Mouse (Mus musculus) monocyte, adult 5-6 weeks (primary cell): ENCODE results near the gene Slc9a3r2. TPM values are rescaled to one million over a fixed set of nuclear protein-coding genes. Genes with fewer than 3 reads are reported as not detected.

Source experiments
- ATAC-seq: fragments of 153-309, 156-312 bp; replicated peaks from 2 replicates; pipeline ENCODE4 v1.8.0; 2017; ENCODE audit warnings: mild to moderate bottlenecking; ENCODE audit not compliant: low TSS enrichment, insufficient number of reproducible peaks, severe bottlenecking, poor library complexity, low FRiP score
- total RNA-seq: library from RNA; stranded (forward); fragments of 200-1000, 200-491, 200-594 nt; gene quantifications from 3 replicates; pipeline ENCODE4 v1.2.3, GENCODE M21; 2017

Gene Slc9a3r2
- 0.48 to 0.78 TPM in 2 of 3 replicates, not detected in the other for total RNA-seq

DNA sequence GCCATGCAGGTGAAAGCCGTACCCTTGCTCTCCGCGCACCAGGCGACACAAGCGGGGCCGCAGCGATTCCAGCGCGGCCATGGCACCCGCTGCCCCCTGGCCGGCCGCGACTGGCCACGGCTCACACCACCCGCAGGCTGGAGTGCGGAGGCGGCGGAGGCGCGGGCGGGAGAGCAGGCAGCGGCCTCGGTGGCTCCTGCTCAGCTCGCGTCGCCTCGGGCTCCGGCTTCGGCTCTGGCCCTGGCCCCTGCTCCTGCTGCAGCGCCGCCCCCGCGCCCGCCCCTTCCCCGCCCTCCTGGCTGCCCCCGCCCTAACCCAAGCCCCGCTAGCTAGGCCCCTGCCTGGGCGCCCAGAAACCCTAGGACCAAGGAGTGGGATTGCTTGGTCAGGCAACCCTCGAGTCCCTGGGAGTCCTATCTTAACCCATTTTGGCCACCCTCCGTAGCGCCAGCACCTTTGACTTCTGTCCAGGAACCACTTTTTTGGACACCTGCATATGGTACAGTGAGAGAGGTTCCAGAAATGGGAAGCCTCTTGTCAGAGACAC lies at the start of gene Slc9a3r2:
Gene Slc9a3r2 (minus strand): TSS at position 258 of the 547 bp plus-strand sequence.
- no peak for ATAC-seq

DNA sequence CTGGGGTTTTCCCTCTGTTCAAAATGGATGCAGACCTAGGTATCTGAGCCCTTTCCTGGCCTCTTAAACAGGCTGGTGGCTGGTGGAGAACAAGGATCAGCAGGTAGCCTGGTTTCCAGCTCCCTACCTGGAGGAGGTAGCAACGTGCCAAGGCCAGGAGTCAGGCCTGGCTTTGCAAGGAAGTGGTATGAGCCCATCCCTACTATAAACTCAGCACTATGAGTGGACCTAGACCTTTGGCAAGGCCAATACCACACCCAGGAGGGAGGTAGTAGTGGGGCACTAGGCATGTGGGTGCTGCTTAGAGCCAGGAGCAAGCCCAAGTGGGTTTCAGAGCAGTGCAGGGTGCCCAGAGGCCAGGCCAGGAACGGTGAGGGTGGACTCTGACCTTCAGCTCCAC lies 49.3 kb upstream of the Slc9a3r2 start:
- ATAC-seq: no peak

DNA sequence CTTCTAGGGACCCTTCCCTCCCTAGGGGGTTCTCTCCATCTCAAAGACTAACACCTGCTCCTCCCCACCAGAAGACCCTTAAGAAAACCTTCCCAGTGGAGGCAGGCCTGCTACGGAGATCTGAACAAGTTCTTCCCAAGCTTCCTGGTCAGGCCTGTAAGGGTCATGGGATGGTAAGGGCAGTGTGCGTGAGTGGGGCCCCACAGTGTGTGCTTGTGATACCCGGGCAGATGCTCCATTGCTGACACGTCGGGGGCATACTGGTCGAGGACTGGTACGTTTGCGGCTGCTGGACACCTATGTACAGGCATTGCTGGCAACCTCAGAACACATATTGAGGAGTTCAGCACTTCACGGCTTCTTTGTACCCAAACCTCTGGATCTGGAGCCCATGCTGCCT lies 48.6 kb upstream of the Slc9a3r2 start:
- no peak for ATAC-seq

GRCm38 (mm10) chr17:24697985-24698384 lies 47.9 kb upstream of the Slc9a3r2 start:
- no peak for ATAC-seq

DNA sequence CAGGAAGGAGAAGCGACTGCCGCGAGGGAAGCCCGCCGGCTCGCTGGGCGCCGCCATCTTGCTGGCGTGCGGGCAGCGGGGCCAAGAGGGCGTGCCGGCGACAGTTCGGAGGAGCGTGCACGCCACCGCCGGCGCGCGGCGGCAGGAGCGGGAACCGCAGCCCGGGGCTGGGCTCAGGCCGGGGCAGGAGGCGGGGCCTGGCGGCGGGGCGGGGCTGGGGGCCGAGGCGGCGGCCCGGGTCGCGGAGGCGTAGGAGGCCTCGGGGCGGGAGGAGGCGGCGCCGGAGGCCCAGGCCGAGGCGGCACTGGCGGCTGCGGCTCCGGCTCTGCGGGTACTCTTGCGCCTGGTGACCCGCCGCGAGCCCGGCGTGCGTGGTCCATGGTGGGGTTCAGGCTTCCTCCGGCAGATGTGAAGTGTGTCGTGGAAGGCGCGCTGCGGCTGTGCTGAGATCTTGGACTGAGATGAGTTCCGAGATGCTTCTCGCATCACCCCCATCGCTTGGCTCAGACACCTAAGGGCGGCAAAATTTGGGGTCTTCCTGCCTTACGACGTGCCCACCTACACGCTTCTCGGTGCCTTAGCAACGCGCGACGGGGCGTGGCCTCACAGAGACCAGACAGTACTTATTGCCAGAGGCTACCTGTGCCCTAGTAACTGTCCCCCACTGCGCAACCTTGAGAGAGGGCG lies 46.0 kb upstream of the Slc9a3r2 start, which contains the start of the genes Gfer and Noxo1:
Gene Gfer (minus strand): TSS at position 146 of the 687 bp plus-strand sequence.
Gene Noxo1 (plus strand): TSS at position 224 of the 687 bp plus-strand sequence.
- peak; percentile 41 for ATAC-seq

DNA sequence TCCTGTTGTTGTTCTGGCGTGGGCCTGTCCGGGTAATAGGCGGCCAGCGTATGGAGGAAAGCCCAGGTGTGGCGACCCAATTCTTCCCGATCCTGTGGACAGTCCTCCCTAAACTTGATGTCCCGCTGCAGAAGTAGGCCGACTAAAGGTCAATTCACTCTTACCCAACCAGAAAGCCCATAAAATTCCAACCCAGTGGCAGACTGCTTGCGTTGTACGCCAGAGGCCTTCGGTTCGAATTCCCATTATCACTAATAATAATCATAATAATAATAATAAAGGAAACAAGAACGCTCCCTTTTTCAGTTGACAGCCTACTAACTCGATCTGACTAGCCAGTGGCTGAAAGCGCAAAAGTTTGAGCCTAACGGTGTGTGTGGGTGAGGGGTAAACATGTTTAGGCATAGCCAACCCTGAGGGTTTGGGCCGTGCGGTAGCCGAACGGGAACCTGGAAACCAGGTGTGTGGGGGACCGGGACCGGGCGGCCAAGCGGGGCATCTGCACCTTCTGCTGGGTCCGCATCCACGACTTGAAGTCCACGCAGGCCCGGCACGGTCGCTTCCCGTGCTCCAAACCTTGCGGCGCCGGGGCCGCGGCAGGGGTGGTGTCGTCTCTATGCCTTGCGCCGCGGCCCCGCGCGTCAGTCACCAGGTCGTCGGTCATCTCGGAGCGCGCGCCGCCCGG lies 45.3 kb upstream of the Slc9a3r2 start:
- ATAC-seq: no peak

DNA sequence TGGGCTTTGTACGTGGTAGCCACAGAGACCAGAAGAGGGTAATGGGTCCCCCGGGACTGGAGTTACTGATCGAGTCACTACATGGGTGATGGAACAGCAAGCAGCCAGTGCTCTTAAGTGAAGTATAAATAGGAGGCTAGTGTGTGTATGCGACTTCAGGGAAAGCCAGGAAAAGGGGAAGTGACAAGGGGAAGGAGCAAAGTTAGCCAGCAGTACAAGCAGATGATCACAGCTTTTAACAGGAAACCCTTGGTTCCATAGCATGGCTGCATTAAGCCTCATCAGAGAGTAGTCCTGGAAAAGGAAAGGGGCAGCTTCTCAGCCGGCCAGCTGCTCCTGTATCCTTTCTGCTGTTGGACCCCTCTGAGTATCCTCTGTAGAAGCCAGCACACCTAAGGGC lies 42.3 kb upstream of the Slc9a3r2 start:
- ATAC-seq: no peak

DNA sequence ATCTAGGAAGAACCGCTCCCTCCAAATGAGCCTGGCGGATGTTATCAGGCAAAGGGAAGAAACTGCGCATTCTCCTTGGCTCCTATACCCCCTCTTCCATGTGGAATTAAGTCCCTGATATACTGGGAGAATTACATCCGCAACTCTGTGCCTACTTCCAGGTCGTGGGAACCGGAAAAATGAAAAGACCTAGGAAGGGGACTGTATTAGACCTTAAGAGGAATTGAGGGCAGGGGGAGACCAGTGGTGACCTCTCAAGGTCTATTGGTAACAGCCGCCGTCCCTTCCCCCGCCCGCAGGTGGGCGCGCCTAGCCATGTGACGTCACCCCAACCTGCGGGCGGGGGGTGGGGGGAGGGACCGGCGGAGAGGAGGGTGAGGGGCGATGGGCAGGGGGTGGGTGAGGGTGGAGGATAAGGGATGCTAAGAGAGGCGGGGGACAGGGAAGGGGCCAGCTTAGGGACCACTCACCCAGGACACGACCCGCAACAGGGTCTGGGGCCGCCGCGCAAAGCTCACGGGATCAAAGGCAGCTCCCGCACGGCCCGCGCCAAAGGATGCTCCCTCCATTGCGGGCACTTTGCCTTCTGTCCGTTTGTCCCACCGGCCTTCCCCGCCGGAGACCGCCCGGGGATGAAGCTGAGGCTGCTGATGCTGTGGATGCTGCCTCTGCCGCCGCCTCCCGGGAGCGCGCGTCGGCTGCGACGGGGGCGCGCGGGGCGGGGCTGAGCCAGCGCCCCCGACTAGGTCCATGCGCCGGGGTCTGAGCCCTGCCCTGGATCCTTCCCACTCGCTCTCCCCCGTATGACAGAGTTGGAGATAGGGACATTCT lies 39.3 kb upstream of the Slc9a3r2 start, which contains the start of gene Syngr3:
Gene Syngr3 (minus strand): TSS at position 705 of the 831 bp plus-strand sequence.
- no peak for ATAC-seq

DNA sequence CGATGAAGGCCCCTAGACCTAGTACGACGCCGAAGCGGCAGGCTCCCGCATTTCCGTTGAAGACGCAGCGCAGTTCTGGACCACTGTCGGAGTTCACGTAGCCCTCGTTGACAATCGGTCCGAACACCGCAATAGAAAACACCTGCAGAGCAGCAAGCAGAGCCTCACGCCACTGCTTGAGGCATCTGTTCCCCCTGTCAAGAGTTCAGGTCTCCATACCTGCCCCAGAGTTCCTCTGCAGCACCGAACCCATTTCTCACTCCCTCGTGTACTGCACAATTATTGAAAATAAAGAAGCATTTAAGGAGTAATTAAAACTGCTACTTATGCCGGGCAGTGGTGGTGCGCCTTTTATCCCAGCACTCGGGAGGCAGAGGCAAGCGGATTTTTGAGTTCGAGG lies 37.5 kb upstream of the Slc9a3r2 start:
- no peak for ATAC-seq

DNA sequence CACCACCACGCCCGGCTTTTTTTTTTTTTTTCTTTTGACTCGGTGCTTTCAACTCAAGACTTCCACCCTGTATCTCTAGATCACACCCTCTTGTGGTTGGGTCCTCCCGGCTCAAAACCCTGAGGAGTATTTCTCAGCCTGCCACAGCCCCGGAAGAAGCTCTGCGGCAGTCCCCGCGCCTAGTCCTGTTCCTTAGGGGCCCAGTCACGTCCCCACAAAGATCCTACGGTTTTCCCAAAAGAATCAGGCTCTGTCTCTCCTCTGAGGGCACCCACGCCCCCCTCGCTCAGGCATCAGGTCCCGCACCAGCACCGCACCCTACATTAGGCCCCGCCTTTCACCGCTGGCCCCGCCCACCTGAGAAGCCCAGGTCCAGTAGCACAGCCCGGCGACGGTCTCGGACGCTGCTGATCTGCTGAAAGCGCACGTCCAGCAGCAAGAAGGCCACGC lies 37.0 kb upstream of the Slc9a3r2 start:
- peak; percentile 57; the same call in 1 of the 2 replicates for ATAC-seq

DNA sequence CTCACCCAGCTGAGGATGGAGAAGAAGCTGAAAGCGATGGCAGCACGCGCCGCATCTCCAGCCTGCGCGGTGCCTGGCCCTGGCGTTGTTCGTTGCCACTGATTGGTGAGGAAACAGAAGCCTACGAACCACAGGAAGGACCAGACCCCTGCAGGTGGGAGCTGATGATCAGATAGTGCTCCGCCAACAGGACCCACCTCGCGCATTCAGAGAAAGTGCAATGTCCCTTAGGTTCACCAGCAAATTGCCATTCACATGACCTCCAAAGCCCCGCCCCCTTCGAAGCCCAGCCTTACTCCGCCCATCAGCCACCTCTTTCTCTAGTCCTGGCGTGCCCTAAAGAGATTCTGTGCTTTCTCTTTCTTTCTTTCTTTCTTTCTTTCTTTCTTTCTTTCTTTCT lies 36.4 kb upstream of the Slc9a3r2 start:
- peak; percentile 58; the same call in 1 of the 2 replicates for ATAC-seq

- no peak for ATAC-seq
Observed at GRCm38 (mm10) chr17:24677500-24678080, 27.5 kb upstream of the Slc9a3r2 start.

GRCm38 (mm10) chr17:24676877-24677276 lies 26.8 kb upstream of the Slc9a3r2 start:
- ATAC-seq: no peak

GRCm38 (mm10) chr17:24676187-24676586 lies 26.1 kb upstream of the Slc9a3r2 start:
- peak; percentile 69; the same call in 1 of the 2 replicates for ATAC-seq

GRCm38 (mm10) chr17:24674277-24674676 lies 24.1 kb upstream of the Slc9a3r2 start:
- no peak for ATAC-seq

GRCm38 (mm10) chr17:24672141-24672540 lies 22.0 kb upstream of the Slc9a3r2 start:
- no peak for ATAC-seq

GRCm38 (mm10) chr17:24671346-24671745 lies 21.2 kb upstream of the Slc9a3r2 start:
- no peak for ATAC-seq

DNA sequence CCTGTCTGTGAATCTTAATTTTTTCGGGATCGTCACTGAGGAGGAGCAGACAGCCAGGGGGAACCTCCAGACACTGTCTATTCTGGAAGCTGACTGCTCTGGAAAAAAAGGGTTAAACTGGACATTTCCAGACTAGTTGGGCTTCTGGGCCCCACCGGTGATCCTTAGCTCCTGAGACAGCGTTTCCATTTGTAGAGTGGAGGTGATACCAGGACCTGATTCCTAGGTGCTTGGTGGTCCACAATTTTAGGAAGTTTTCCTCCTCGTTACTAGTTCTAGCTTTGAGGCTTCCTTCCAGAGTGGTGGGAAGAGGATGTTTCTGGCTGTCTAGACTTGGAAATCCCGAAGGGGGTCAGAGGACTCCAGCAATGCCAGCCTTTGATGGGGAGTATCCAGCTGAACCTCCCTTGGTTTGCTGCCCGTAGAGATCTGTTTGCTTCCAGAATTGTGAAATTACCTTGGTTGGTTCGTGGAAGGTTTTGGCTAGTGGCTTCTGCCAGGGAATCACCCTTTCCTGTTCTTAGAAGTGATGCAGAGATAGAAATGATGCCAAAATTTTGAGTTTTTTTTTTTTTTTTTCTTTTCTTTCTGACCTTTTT lies 20.2 kb upstream of the Slc9a3r2 start:
- no peak for ATAC-seq
